Mouse (Mus musculus): ENCODE results near the gene Trim46.

Trim46 gene

GRCm38 (mm10) chr3:89246261-89247100, at the start of gene Trim46:
TSS of gene Trim46 (minus strand) at chr3:89246309.
- DNase-seq, result peak; percentile 87

GRCm38 (mm10) chr3:89295685-89296230, 49.6 kb upstream of the Trim46 start:
- DNase-seq, result no peak

GRCm38 (mm10) chr3:89294195-89294594, 48.1 kb upstream of the Trim46 start:
- DNase-seq, result no peak

GRCm38 (mm10) chr3:89293247-89293918, 47.3 kb upstream of the Trim46 start:
- no peak for DNase-seq

GRCm38 (mm10) chr3:89292303-89292702, 46.2 kb upstream of the Trim46 start:
- DNase-seq, result peak; percentile 58

- DNase-seq, result no peak
Observed at GRCm38 (mm10) chr3:89291874-89292273, 45.8 kb upstream of the Trim46 start.

GRCm38 (mm10) chr3:89288503-89288928, 42.4 kb upstream of the Trim46 start:
- no peak for DNase-seq

- no peak for DNase-seq
Observed at GRCm38 (mm10) chr3:89287286-89287685, 41.2 kb upstream of the Trim46 start.

- no peak for DNase-seq
Observed at GRCm38 (mm10) chr3:89285526-89285925, 39.4 kb upstream of the Trim46 start.

GRCm38 (mm10) chr3:89284261-89284660, 38.2 kb upstream of the Trim46 start:
- no peak for DNase-seq

- DNase-seq, result no peak
Observed at GRCm38 (mm10) chr3:89282291-89282643, 36.2 kb upstream of the Trim46 start.

GRCm38 (mm10) chr3:89281579-89282290, 35.6 kb upstream of the Trim46 start:
- DNase-seq, result peak; percentile 85

- DNase-seq, result peak; percentile 21
Observed at GRCm38 (mm10) chr3:89280606-89281511, 34.8 kb upstream of the Trim46 start, which contains the start of gene Efna1. TSS of gene Efna1 (minus strand) at chr3:89281142.

GRCm38 (mm10) chr3:89280050-89280605, 34.0 kb upstream of the Trim46 start:
- DNase-seq, result no peak

- peak; percentile 34 for DNase-seq
Observed at GRCm38 (mm10) chr3:89279153-89279890, 33.2 kb upstream of the Trim46 start.

GRCm38 (mm10) chr3:89278643-89279042, 32.5 kb upstream of the Trim46 start:
- no peak for DNase-seq

- DNase-seq, result no peak
Observed at GRCm38 (mm10) chr3:89278107-89278506, 32.0 kb upstream of the Trim46 start.

- no peak for DNase-seq
Observed at GRCm38 (mm10) chr3:89277281-89278021, 31.3 kb upstream of the Trim46 start.

GRCm38 (mm10) chr3:89276061-89276460, 30.0 kb upstream of the Trim46 start:
- DNase-seq, result no peak

- no peak for DNase-seq
Observed at GRCm38 (mm10) chr3:89271760-89272159, 25.7 kb upstream of the Trim46 start.
